Mouse (Mus musculus): ENCODE measurements around the gene Cmc1.
"Not testable (repeated sequence)": the region's sequence is repeated elsewhere in the genome, so short reads cannot be mapped to it uniquely, and the experiment has no call there.

Gene Cmc1

DNA sequence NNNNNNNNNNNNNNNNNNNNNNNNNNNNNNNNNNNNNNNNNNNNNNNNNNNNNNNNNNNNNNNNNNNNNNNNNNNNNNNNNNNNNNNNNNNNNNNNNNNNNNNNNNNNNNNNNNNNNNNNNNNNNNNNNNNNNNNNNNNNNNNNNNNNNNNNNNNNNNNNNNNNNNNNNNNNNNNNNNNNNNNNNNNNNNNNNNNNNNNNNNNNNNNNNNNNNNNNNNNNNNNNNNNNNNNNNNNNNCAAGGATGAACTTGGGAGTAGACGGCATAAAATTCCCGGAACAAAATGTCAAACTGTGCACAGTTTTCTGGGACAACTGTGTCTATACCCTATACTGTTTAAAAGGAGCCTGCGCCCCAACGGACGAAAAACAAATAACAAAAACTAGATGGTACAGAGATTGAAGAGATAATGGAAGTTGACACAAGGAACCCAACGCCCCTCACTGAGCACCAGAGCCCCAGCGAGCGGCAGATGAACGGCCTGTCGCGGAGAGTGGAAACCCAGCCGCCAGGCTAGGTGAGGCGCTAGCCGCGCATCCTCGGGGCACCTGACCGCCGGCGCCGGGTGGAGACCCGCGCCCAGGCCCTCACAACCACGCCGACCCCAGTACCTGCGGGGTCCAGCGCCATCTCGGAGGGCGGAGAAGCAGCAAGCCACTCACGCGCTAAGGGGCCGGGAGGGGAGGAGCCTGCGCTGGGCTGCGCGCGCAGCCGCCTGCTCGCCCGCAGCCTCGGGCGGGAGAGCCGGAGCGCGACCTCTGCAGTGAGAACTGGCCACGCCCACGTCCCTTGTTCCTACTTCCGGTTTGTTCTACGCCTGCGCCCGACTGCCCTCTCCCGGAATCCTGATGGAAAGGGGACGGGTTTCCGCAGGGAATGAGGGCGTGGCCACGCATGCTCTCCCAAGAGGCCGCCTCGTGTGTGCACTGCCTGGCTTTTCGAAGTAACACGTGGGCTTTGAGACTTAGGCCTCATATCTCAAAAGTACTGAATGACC, at the start of gene Cmc1:
Cmc1 (minus strand) TSS at position 771 of the 996 bp plus-strand sequence.
- DNase-seq (ENCODE audit: low spot score), result peak; percentile 91

DNA sequence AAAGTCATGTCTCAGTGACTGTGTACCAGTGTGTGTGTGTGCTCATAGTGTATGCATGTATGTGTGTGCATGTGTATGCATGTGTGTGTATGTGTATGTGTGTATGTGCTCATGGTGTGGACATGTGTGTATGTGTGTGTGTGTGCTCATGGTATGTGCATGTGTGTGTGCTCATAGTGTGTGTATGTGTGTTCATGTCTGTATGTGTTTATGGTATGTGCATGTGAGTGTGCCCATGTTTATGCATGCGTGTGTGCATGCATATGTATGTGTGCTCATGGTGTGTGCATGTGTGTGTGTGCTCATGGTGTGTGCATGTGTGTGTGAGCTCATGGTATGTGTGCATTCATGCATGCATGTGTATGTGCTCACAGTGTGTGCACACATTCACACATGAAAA, 48.6 kb upstream of the Cmc1 start:
- no peak for DNase-seq (ENCODE audit: low spot score)

GRCm38 (mm10) chr9:118196661-118197390, 46.8 kb upstream of the Cmc1 start:
- DNase-seq (ENCODE audit: low spot score), result no peak

DNA sequence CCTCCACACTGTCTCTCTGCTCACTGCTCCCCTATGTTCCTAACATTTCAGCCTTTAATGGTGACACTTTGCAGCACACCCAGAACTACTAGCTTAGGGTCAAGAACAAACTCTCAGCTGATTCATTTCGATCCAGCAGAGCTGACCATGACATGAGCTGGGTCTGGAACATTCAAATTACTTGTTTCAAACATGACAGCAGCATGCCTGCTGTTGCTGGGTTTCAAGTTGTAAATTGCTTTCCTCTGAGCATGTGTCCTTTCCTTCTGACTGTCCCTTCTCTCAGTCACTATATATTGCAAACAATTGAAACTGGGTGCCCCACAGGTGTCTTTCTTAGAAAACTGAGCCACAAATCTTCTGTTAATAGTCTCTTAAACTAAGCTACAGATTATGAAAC, 43.3 kb upstream of the Cmc1 start:
- no peak for DNase-seq (ENCODE audit: low spot score)

DNA sequence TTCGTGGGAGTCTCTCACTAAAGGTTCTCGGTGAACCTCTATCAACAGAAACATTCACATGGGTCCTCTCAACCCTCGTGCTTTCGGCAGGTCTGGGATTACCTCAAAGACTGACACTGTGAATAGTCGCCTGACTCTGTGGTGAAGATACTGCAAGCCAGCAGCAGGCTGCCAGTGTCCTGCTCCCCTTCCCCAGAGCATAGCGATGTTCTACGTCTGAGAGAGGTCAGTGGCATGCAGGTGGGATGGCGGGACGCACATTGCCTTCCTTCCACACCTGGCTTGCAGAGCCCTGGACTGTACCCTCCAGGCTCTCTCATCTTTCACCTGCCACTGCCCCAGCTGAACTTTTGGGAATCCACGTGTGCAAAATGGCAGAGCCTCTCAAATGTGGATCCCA, 41.3 kb upstream of the Cmc1 start:
- no peak for DNase-seq (ENCODE audit: low spot score)

DNA sequence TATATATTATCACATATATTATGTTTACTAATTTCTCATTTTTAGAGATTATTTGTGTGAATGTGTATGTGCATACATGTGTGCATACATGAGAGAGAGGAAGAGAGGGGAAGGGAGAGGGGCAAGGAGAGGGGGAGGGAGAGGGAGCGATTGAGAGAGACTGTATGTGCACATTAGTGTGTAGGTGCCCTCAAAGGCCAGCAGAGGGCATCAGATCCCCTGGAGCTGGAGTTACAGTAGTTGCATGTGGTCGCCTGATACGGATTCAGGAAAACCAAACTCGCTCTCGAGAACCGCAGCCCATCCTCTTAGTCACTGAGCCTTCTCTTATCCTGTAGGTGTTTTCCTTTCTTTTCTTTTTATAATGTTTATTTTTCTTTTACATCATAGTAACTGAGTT, 38.4 kb upstream of the Cmc1 start:
- DNase-seq (ENCODE audit: low spot score), result no peak

GRCm38 (mm10) chr9:118187420-118187819, 37.4 kb upstream of the Cmc1 start:
- DNase-seq (ENCODE audit: low spot score), result no peak

DNA sequence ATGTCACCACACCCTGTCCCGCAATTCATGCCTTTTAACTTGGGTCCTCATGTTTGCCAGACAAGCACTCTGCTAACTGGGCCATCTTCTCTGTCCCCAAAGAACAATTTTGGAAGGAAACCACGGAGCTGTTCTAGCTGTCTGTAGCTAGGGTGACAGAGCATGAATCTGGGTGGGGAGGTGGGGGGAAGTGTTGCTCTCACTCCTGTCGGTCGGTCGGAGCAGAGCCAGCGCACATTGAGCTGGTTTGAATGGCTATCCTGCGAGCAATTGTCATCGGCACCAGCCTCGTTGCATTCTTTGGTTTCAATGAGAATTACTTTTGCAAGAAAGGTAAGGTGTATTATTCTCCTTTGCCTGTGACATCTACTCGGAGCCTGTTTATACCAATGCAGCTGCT, 36.8 kb upstream of the Cmc1 start:
- DNase-seq (ENCODE audit: low spot score), result no peak

DNA sequence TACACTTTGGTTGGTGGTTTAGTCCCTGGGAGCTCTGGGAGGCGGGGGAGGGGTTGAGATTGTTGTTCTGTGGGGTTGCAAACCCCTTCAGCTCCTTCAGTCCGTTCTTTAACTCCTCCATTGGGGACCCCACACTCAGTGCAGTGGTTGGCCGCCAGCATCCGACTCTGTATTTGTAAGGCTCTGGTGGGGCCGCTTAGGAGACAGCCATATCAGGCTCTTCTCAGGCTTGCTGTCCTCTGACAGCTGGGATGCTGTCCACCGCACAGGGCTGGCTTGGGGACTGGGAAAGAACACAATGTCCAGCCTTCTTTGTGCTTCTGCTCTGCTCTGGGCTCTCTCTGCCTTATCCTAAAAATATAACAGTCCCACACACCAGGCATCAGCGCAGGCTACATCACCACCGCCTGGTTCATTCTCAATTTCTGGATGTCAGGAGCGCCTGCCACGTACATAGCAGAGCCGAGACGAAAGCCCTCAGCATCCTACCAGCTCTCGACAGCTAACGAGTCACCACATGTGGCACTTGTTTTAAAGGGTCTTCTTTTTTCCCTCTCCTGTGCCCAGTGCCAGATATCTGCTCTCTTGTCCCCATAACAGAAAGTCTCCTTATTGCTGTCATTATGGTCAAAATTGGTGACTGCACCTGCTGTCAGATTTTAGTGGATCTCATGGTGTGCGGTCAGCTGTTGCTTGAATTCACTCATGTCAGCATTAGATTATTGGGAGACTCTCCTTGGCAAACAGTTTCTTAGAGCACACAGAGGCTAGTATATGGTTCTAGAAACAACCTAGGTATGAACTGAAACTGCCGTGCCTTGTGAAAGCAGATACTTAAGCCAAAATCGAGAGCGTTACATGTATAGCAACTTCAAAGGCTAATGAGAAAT, 29.4 kb upstream of the Cmc1 start:
- no peak for DNase-seq (ENCODE audit: low spot score)

DNA sequence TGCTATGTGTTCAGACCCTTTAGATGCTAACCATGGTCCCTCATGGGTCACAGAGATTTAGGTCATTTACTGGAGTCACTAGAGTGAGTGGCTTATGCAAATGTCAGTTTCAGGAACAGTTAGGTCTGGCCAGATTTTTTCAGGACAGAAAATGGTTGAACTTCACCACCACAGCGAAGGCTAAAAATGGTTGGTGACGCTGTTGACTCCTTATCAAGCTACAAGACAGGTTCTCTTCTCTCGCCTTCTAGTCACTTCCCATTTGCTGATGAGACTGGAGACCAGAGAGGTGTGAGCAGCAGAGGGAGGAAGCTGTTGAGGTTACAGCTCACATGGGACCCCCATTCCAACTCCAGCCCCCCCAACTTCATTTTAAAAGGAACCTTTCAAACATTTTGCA, 26.7 kb upstream of the Cmc1 start:
- no peak for DNase-seq (ENCODE audit: low spot score)

DNA sequence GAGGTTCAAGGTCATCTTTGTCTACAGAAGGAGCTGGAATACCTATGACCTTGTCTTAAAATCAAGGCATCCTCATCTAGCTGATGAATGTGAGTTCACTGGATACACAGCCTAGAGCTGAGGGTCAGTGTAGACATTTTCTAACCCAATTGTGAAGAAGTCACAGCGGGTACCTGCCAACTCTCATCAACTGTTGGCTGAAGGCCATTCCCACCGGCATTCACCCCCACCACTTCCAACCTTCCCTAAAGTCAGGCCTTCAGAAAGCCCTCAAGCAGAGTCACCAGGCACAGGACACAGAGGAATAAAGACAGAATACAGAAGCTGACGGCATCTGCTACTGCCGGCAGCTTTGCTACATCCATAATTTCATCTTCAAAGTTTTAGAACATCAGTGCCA, 25.4 kb upstream of the Cmc1 start:
- DNase-seq (ENCODE audit: low spot score), result no peak

DNA sequence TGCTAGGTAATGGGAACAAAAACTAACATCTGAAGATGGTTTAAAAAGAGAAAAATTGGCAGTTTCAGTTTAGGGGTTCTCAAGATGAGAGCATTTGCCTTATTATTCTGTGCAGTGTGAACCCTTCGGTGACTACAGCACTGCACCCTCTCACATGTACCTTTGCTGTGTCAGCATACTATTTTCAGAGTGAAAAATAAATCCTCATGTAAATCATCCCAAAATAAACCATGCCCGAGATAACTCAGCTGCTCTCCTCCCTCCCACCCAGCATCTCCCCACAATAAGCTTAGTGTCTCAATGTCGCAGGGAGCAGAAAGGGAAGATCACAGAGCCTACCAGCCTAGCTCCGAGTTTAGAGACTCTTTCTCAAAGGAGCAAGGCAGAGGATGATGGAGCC, 23.1 kb upstream of the Cmc1 start:
- DNase-seq (ENCODE audit: low spot score), result no peak

GRCm38 (mm10) chr9:118168544-118168943, 18.6 kb upstream of the Cmc1 start:
- no peak for DNase-seq (ENCODE audit: low spot score)

- DNase-seq (ENCODE audit: low spot score), result no peak
Observed at GRCm38 (mm10) chr9:118167606-118168005, 17.6 kb upstream of the Cmc1 start.

- no peak for DNase-seq (ENCODE audit: low spot score)
Observed at GRCm38 (mm10) chr9:118161536-118161935, 11.6 kb upstream of the Cmc1 start.

DNA sequence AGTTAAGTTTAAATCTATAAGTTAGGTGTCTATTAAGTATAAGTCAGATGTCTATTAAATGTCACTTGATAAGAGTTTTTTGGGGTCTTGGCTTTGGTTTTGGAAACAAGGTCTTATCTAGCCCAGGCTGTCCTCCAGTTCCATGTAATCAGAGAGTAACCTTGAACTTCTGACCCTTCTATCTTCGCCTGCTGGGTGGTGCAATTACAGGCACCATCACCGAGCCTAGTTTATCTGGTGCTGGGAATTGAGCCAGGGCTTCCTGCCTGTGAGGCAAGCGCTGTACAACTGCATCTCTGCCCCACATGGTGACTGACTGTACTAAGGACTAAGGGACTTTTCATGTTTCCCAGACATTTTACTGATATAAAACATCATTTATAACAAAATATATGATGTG, 10.0 kb upstream of the Cmc1 start:
- DNase-seq (ENCODE audit: low spot score), result no peak

DNA sequence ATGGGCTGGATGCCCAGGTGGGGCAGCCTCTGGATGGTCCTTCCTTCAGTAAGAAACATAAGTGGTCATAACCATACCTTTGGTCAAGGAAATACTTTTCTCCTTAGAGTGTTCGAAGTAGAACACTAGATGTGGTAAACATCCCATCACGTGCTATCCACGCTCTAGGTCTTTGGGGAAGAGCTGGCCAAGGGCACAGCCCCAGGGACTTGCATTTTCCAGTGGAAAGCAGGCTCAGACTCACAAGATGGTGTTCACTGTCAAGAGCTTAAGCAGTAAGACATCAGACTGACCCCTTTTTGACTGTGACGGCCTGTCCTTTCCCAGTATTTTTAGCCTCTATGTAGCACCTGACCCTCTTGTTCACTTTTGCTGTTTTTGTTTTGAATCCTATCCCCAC, 8.2 kb upstream of the Cmc1 start:
- DNase-seq (ENCODE audit: low spot score), result no peak

DNA sequence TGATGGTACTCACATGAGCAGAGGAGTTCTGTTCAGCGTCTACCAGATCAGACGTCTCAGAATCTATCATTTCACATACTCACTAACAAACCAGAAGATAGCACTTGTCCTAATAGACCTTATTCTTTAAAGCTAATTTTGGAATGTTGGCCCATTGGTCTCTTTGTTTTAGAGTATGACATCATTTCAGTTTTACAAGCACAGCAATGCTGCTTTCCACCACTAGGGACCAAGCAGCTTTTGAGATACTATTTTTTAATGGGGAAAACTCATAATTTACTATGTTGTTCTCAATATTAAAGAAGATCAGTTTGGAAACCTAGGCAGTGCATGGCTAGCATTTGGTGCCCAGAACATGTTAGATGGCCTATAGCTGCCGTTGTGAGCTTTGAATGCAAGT, 7.3 kb upstream of the Cmc1 start:
- no peak for DNase-seq (ENCODE audit: low spot score)

- no peak for DNase-seq (ENCODE audit: low spot score)
Observed at GRCm38 (mm10) chr9:118154666-118155065, 4.7 kb upstream of the Cmc1 start.

- peak; percentile 16 for DNase-seq (ENCODE audit: low spot score)
Observed at GRCm38 (mm10) chr9:118151221-118151507, 1.2 kb upstream of the Cmc1 start.

DNA sequence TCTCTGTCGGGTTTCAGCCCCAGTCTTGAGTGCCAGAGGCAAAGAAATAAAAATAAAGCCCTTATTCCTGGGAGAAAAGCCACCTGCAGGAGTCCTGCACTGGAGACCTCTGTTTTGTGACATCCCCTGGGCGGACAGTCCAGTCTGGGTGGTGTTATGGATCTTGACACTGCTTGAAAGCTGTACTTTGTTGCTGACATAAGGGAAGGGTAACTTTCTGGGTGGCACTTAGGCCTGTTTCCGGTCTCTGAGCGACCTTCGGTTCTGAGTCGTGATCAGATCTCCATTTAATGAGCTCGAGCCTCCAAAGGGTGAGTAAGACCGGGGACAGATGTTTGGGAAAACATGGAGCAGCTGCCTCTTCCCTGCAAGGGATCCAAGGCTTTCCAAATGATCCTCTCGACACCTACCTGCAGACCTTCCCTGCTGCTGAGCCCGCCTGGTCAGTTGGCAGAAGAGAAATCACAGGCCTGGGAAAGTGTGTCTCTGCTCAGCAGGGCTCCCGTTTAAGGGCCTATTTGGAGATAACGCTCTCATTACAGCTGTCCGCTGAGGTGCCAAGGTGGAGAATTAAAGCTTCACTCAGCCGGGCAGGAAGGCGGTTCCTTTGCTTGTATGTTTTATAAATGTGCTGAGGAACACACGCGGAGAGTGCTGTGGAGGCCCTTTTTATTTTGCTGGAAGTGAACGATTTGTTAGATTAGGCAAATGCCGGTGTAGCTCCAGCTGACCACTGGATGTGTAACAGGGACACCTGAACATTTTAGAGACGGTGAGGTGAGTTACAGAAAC, 648 bp upstream of the Cmc1 start:
- DNase-seq (ENCODE audit: low spot score), result peak; percentile 18

DNA sequence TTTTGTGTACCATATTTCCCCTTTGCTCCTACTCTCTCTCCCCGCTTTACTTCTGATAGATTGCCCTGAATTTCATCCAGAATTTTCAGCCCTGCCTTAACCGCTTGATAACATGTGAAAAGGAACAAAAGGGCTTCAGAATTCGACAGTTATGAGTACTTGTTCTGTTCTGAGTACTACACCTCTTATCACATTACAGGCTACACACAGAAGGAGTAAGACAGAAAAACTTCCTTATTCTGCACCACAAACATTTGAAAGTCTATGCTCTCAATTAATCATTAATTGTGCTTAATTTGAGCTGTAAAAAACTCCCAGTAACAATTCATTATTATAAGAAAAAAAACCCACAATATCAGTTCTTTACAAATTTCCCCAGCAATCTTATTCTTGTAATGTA, 9.6 kb downstream of the Cmc1 start:
- DNase-seq (ENCODE audit: low spot score), result not testable (repeated sequence)

Measured in c-Kit-positive CD71-positive TER-119-positive erythroid progenitor cells, embryonic 14.5 days (primary cell).